Mouse (Mus musculus) WW6 (cell line): ENCODE results near the gene Tmem208.

Experiments
- DNase-seq: peaks from one replicate; pipeline ENCODE4 v3.0.0-alpha.2; 2013; ENCODE audit warnings: low read depth, low spot score

Tmem208 gene

GRCm38 (mm10) chr8:105325641-105326093, 487 bp upstream of the Tmem208 start:
- DNase-seq = no peak

- no peak for DNase-seq
These were observed 814 bp downstream of the Tmem208 start for GRCm38 (mm10) chr8:105326968-105327367.

- DNase-seq = no peak
These were observed 4.2 kb downstream of the Tmem208 start for GRCm38 (mm10) chr8:105330325-105330724.

- DNase-seq = no peak
These were observed 5.3 kb downstream of the Tmem208 start for GRCm38 (mm10) chr8:105331469-105331868.

DNA sequence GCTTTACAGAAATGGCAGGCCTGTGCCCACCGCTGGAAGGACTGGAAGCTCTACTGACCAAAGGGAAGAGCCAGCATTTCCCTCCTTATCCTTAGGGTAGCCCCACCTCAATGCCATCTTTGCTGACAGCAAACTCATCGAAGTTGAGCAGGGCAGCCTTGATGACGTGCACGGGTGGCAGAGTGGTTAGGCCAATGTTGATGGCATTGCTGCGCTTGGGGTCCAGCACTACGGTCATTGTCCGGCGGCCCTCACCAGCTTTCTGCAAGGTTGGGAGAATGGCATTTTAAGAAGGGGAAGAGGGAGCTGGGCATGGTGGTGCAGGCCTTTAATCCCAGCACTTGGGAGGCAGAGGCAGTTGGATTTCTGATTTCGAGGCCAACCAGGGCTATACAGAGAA, 5.8 kb downstream of the Tmem208 start:
- DNase-seq = no peak

GRCm38 (mm10) chr8:105332523-105332922, 6.4 kb downstream of the Tmem208 start:
- DNase-seq = no peak

GRCm38 (mm10) chr8:105336373-105337130, 10.4 kb downstream of the Tmem208 start:
- DNase-seq = peak; percentile 75

- DNase-seq = no peak
These were observed 12.8 kb downstream of the Tmem208 start for GRCm38 (mm10) chr8:105338992-105339391.

DNA sequence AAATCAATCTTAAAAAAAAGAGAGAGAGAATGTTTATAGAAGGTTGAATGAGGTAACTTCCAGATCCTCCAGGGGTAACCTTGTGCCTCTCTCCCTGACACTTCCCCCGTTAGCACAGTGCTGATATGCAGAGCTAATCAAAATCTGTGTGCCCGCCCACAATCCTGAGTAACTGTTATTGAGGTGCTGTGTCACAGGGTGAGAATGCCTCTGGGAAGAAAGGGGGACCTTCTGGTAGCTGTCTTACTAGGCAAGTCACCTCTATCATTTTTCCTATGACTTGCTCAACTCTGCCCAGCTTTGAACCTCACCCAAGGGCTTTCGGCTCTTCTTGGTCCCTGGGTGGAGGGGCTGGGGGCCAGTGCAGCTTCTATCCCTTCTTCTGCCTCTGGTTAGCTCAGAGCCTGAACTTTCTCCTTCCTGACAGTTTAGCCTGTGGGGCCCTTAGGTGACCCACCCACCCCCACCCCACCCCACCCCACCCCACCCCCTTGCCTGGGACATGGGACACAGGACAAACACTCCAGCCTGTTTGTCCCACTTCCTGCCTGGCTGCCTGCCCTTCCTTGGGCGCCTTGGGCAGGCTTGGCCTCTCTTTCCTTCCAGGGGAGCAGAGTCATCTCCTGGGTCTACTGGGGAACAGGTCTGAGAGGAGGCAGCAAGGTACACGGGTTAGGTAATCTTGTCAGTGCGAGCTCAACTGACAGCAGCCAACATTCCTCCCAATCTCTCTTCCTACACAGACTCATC, 13.9 kb downstream of the Tmem208 start:
- DNase-seq = no peak

DNA sequence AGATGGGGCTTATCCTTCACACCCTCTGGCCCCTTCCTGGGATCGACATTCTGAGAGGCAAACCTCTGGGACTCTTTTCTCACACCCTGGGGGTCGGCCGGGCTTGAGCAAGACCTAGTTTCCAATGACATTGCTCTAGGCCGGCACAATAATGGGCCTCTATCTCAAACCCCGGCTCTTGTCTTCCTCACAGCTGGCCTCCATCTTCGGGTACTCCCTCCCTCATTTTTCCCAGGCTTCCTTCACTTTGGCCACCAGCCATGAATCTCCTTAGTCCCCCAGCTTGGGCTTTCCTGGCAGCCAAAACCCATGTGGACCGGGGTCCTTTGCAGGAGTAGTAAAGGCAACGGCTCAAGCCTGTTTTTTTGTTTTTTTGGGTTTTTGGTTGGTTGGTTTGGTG, 15.2 kb downstream of the Tmem208 start:
- no peak for DNase-seq

DNA sequence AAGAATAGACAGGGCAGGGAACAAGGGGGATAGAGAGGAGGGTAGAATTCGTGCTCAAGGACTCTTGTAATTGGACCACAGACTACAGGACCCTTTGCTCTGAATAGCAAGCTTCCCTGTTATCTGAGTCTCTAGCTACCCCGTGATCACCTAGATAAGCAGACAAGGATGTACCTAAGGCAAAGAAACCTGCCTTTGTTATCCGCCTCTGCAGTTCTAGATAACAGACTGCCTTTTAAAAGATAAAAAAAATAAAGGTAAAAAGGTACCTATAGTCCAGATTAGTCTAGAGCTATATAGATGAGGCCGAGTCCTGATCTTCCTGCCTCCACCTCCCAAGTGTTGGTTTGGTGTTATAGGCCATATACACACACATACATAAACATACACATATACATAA, 16.6 kb downstream of the Tmem208 start:
- DNase-seq = no peak

- DNase-seq = no peak
These were observed 17.8 kb downstream of the Tmem208 start for GRCm38 (mm10) chr8:105343791-105344574.

- DNase-seq = no peak
These were observed 19.2 kb downstream of the Tmem208 start for GRCm38 (mm10) chr8:105345061-105345975.

GRCm38 (mm10) chr8:105346611-105347427, 20.7 kb downstream of the Tmem208 start:
- peak; percentile 56 for DNase-seq

DNA sequence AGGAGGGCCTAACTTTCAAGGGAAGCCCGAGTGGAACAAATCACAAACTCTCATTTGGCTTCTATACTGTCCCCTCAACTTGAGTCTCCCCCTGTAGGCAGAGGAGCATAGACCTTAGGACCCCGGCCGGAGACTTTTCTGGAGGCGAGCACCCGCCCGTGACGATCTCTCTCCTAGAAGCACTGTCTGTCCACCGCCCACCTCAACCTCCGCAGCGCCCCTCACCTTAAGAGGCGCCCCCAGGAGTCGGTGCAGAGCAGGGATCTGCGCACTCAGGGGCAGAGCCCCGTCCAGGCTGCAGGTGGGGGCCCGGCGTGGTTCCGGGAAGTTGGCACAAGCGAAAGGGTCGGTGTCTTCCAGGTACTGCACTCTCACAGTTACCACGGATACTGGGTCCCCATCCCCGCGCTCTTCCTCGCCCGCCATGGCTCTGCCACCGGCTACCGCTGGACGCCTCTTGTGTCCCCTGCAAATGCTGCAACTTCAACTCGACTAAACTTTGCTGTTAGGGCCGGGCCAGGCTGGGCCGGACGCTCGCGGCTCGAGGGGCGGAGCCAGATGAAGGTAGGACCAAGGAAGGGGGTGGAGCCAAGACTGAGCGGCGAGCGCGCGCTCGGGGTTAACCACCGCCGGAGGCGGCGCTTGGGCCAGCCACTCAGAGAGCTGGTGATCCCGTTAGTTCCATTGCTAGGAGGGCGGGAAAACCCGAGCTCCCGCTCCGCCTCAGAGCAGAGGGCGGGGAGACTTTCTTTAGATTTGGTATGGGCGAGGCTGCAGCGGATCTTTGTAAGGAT, 21.5 kb downstream of the Tmem208 start, which contains the start of gene Fhod1:
Gene Fhod1, minus strand, starts transcription at position 526 of the 794 bp plus-strand sequence.
- DNase-seq = peak; percentile 95

- DNase-seq = no peak
These were observed 22.4 kb downstream of the Tmem208 start, which contains the start of gene Slc9a5 for GRCm38 (mm10) chr8:105348450-105349095. Gene Slc9a5 (plus strand): TSS chr8:105348843.

GRCm38 (mm10) chr8:105349096-105349771, 23.1 kb downstream of the Tmem208 start:
- no peak for DNase-seq

DNA sequence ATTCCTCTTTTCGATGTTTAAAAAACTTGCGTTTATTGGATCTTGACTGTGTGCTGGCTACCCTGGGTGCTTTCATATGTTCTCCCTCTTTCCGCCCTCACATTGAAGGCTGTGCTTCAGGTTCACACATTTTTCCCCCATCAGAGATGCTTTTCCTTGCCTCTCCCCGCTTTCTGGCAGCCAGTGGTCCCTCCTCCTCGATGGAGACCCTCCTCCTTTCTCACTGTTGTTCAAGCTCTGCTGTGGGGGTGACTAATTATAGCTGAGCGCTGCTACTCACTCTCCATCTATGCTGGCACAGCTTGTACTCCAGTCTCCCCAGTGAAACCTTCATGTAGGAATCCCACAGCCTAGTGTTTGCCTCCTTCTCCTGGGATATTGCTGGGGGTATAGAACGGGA, 24.0 kb downstream of the Tmem208 start:
- DNase-seq = no peak
